Mouse (Mus musculus) bone marrow macrophage, adult 2 months (primary cell): Measurements from ENCODE around the gene Pphln1.

Source experiments
- CTCF ChIP-seq: IDR thresholded peaks from 2 replicates; pipeline ENCODE4 v1.5.1; 2012; ENCODE audit warnings: low read depth, mild to moderate bottlenecking, low read length, moderate library complexity
- POLR2A ChIP-seq: IDR thresholded peaks from 2 replicates; pipeline ENCODE4 v1.6.1; 2012; ENCODE audit warnings: mild to moderate bottlenecking, low read depth, low read length, borderline replicate concordance

GRCm38 (mm10) chr15:93435998-93436397 is 37.8 kb downstream of the Pphln1 start:
- TF ChIP-seq CTCF, result no peak
- TF ChIP-seq POLR2A, result no peak
